Mouse (Mus musculus) testis, adult 2 months (tissue): ENCODE results near the gene Cog6.

ENCODE experiments used
- CTCF ChIP-seq: fragments of 200-500 bp; IDR thresholded peaks from 2 replicates; pipeline ENCODE4 v1.5.1; 2012; ENCODE audit warnings: low read depth, mild to moderate bottlenecking, inconsistent platforms, low read length, moderate library complexity; ENCODE audit not compliant: control insufficient read depth, insufficient read depth, insufficient replicate concordance
- POLR2A ChIP-seq: fragments of 200-500 bp; IDR thresholded peaks from 2 replicates; pipeline ENCODE4 v1.6.1; 2012; ENCODE audit warnings: low read depth, mild to moderate bottlenecking, inconsistent platforms, low read length, moderate library complexity; ENCODE audit not compliant: control insufficient read depth

DNA sequence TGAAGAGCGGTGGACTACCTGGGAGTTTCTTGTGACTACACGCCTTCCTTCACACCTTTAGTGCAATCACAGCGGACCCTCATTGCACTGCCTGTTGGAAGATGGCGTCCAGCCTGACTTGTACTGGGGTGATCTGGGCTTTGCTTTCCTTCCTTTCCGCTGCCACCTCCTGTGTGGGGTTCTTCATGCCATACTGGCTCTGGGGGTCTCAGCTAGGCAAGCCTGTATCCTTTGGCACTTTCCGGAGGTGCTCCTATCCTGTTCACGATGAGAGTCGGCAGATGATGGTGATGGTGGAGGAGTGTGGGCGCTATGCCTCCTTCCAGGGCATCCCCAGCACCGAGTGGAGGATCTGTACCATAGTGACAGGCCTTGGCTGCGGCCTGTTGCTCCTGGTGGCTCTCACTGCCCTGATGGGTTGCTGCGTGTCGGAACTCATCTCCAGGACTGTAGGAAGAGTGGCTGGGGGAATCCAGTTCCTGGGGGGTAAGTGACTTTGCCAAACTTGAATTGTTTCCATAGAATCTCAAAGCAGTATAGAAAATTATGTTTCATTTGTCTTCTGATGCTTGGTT, 26.3 kb upstream of the Cog6 start:
- TF ChIP-seq POLR2A (no peak), CTCF (no peak)
